Mouse (Mus musculus): Measurements from ENCODE around the gene Myo15. TPM values are rescaled to one million over a fixed set of nuclear protein-coding genes. Genes with fewer than 3 reads are reported as not detected.

Gene Myo15
- total and polyA plus RNA-seq, 3 experiments, result 0.04 to 0.07 TPM; not detected in 1

DNA sequence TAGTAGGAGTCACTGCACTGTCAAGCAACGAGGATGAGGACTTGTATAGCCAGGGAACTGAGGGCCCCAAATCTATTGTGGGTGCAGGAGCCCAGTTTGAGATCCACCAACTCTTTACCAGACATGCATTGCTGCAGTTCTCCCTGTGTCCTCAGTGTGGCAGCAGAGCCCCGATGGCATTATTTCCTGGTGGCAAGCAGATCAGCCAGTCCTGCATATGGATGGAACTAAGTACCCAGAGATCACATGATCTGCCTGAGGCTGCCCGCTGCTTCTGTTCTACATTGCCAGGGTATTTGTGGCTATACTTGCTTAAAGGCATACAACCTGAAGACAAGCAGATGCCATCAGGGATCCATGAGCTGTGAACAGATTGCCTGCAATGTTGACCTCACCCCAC lies 90.2 kb downstream of the Myo15 start:
- peak; percentile 84 for DNase-seq (ENCODE audit: low read depth, low spot score)
- H3K4me3 ChIP-seq (ENCODE audit: control insufficient read depth in 1 of 2, insufficient read depth in 1 of 2, low read depth in 2 of 2, low read length in 2 of 2), result no peak overlapping the region
- H3K79me2 ChIP-seq (ENCODE audit: control insufficient read depth, insufficient read depth, low read length, poor library complexity), result no peaks in the 10 kb centered on the region
- H3K36me3 ChIP-seq (ENCODE audit: control insufficient read depth in 1 of 2, insufficient read depth in 2 of 2, low read length in 2 of 2), result peaks cover 0 to 14% of the 10 kb centered on the region in 2 experiments; a peak in 2 of 4 replicates
- H3K4me1 ChIP-seq (ENCODE audit: control insufficient read depth in 1 of 2, insufficient read depth in 2 of 2, low read length in 2 of 2), result no peaks in the 10 kb centered on the region
- no peaks in the 10 kb centered on the region for H3K9me3 ChIP-seq (replicated peaks; ENCODE audit: insufficient read depth, low read length)
- no peaks in the 10 kb centered on the region for H3K27me3 ChIP-seq (ENCODE audit: control insufficient read depth in 1 of 2, insufficient read depth in 2 of 2, low read length in 2 of 2)
- H3K9ac ChIP-seq (ENCODE audit: control insufficient read depth, low read depth, low read length, poor library complexity, severe bottlenecking), result no peak overlapping the region
- no peak overlapping the region for H3K27ac ChIP-seq (ENCODE audit: control insufficient read depth, low read depth, low read length)
- no peak for TF ChIP-seq USF2 (IDR thresholded peaks at IDR 0.05; ENCODE audit: borderline replicate concordance in 1 of 2, insufficient read depth in 1 of 2, low read depth in 1 of 2, low read length in 2 of 2)
- peak; percentile 74 for TF ChIP-seq ZNF384 (IDR thresholded peaks at IDR 0.05; ENCODE audit: low read depth, low read length)
- TF ChIP-seq E2F4 (IDR thresholded peaks at IDR 0.05; ENCODE audit: borderline replicate concordance, low read depth, low read length), result no peak
- TF ChIP-seq KAT2A (conservative IDR thresholded peaks at IDR 0.05; ENCODE audit: low read depth, low read length), result no peak
- TF ChIP-seq GABPA (IDR thresholded peaks at IDR 0.05; ENCODE audit: low read depth, low read length), result no peak
- peak; percentile 75 for TF ChIP-seq SMC3 (IDR thresholded peaks at IDR 0.05; ENCODE audit: low read depth, low read length)
- TF ChIP-seq MAFK (IDR thresholded peaks at IDR 0.05; ENCODE audit: borderline replicate concordance, low read depth, low read length), result no peak
- TF ChIP-seq MXI1 (IDR thresholded peaks at IDR 0.05; ENCODE audit: low read depth, low read length), result no peak
- no peak for TF ChIP-seq JUND (IDR thresholded peaks at IDR 0.05; ENCODE audit: low read depth, low read length)
- no peak for TF ChIP-seq POLR2A (IDR thresholded peaks at IDR 0.05; ENCODE audit: control insufficient read depth in 1 of 2, insufficient read depth in 1 of 2, low read depth in 1 of 2, low read length in 2 of 2, poor library complexity in 1 of 2)
- no peak for TF ChIP-seq UBTF (IDR thresholded peaks at IDR 0.05; ENCODE audit: borderline replicate concordance, insufficient read depth, low read depth, low read length)
- no peak for TF ChIP-seq ZKSCAN1 (IDR thresholded peaks at IDR 0.05; ENCODE audit: low read depth, low read length)
- TF ChIP-seq MYC (IDR thresholded peaks at IDR 0.05; ENCODE audit: low read depth, low read length), result no peak
- peak; percentile 79 for TF ChIP-seq USF1 (IDR thresholded peaks at IDR 0.05; ENCODE audit: low read depth, low read length)
- no peak for TF ChIP-seq MAZ (IDR thresholded peaks at IDR 0.05; ENCODE audit: low read depth, low read length)
- peak; percentile 80 for TF ChIP-seq RAD21 (IDR thresholded peaks at IDR 0.05; ENCODE audit: low read depth, low read length)
- no peak for TF ChIP-seq POLR2AphosphoS5 (IDR thresholded peaks at IDR 0.05; ENCODE audit: borderline replicate concordance, low read depth, low read length)
- TF ChIP-seq ETS1 (IDR thresholded peaks at IDR 0.05; ENCODE audit: low read depth, low read length), result no peak
- no peak for TF ChIP-seq GATA1 (IDR thresholded peaks at IDR 0.05; ENCODE audit: low read depth, low read length)
- no peak for TF ChIP-seq NRF1 (IDR thresholded peaks at IDR 0.05; ENCODE audit: insufficient read depth, low read depth, low read length, poor library complexity, severe bottlenecking)
- no peak for TF ChIP-seq RCOR1 (IDR thresholded peaks at IDR 0.05; ENCODE audit: low read depth, low read length)
- TF ChIP-seq MEF2A (IDR thresholded peaks at IDR 0.05; ENCODE audit: extremely low read depth, insufficient replicate concordance, low read depth, low read length, poor library complexity, severe bottlenecking), result no peak
- no peak for TF ChIP-seq TBP (IDR thresholded peaks at IDR 0.05; ENCODE audit: low read depth, low read length)
- TF ChIP-seq NELFE (IDR thresholded peaks at IDR 0.05; ENCODE audit: low read depth, low read length), result no peak
- TF ChIP-seq EP300 (IDR thresholded peaks at IDR 0.05; ENCODE audit: low read depth in 1 of 2, low read length in 2 of 2), result no peak
- no peak for TF ChIP-seq MYB (IDR thresholded peaks at IDR 0.05; ENCODE audit: low read depth, low read length)
- TF ChIP-seq CTCF (IDR thresholded peaks at IDR 0.05 in 2 of 3, conservative IDR thresholded peaks at IDR 0.05 in 1 of 3; ENCODE audit: control insufficient read depth in 1 of 3, insufficient read depth in 1 of 3, low read depth in 2 of 3, low read length in 3 of 3, poor library complexity in 1 of 3, severe bottlenecking in 1 of 3), result peak; percentile 90 to 99 (median 94)
- TF ChIP-seq MAX (IDR thresholded peaks at IDR 0.05; ENCODE audit: low read length), result no peak
- peak; percentile 40; the same call in 1 of the 2 replicates for TF ChIP-seq POLR2AphosphoS2 (IDR thresholded peaks at IDR 0.05; ENCODE audit: low read length)
- peak; percentile 54; the same call in 1 of the 2 replicates for TF ChIP-seq ELF1 (IDR thresholded peaks at IDR 0.05; ENCODE audit: low read depth, low read length)
- no peak for TF ChIP-seq CHD1 (IDR thresholded peaks at IDR 0.05; ENCODE audit: low read depth, low read length)
- TF ChIP-seq CHD2 (IDR thresholded peaks at IDR 0.05; ENCODE audit: low read length), result no peak
- TF ChIP-seq ZC3H11A (IDR thresholded peaks at IDR 0.05; ENCODE audit: low read depth, low read length), result peak; percentile 61
- no peak for TF ChIP-seq HCFC1 (IDR thresholded peaks at IDR 0.05; ENCODE audit: low read depth, low read length)
- TF ChIP-seq BHLHE40 (IDR thresholded peaks at IDR 0.05; ENCODE audit: borderline replicate concordance, low read depth, low read length), result no peak; the same call in 1 of the 2 replicates
- no peak for TF ChIP-seq TCF12 (IDR thresholded peaks at IDR 0.05; ENCODE audit: low read depth, low read length)
- TF ChIP-seq SIN3A (IDR thresholded peaks at IDR 0.05; ENCODE audit: low read length), result peak; percentile 31; the same call in 1 of the 2 replicates
- TF ChIP-seq TAL1 (IDR thresholded peaks at IDR 0.05; ENCODE audit: low read length), result no peak
